Mouse (Mus musculus) myocyte (in vitro differentiated cells): ENCODE results near the gene Ythdf2.

Experiments
- POLR2A ChIP-seq: IDR thresholded peaks from one replicate; pipeline ENCODE4 v1.6.1; 2011; ENCODE audit warnings: low read depth, mild to moderate bottlenecking, control low read depth, moderate library complexity; ENCODE audit not compliant: insufficient read length
- POLR2AphosphoS2 ChIP-seq: IDR thresholded peaks from one replicate; pipeline ENCODE4 v1.6.1; 2011; ENCODE audit warnings: low read depth, control low read depth; ENCODE audit not compliant: insufficient read length
- USF1 ChIP-seq: IDR thresholded peaks from one replicate; pipeline ENCODE4 v1.6.1; 2011; ENCODE audit warnings: low read depth, mild to moderate bottlenecking, control low read depth, moderate library complexity

GRCm38 (mm10) chr4:132234710-132235109 is 22.6 kb upstream of the Ythdf2 start:
- TF ChIP-seq POLR2A (no peak), USF1 (no peak), POLR2AphosphoS2 (no peak)
